Mouse (Mus musculus): ENCODE measurements around the gene Gm28079.
"Not testable (repeated sequence)": the region's sequence is repeated elsewhere in the genome, so short reads cannot be mapped to it uniquely, and the experiment has no call there.

Gm28079 gene

DNA sequence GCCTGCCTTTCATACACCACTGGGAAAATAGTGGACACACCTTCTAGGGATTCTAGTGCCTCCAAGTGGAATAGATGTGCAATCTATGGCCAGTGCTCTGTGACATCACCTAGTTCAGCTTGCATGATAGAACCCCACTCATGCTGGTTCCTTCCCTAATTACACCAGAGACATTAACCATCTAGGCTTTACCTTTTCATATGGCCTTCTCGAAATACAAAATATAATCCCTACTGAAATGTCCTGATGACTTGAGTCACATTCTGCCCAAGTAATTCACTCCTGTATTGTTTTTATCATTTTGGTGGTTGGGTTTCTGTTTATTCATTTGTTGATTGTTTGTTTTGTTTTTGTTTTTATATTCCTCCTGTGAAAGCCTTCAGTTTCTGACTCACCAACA, at the start of gene Gm28079:
Gm28079 (minus strand) TSS at position 101 of the 400 bp plus-strand sequence.
- not testable (repeated sequence) for DNase-seq (ENCODE audit: low spot score in 2 of 2)
